Mouse (Mus musculus) G1E-ER4 (cell line): ENCODE measurements around the gene Slc35e3. TPM values are rescaled to one million over a fixed set of nuclear protein-coding genes. Genes with fewer than 3 reads are reported as not detected.

Source experiments
- GATA1 ChIP-seq: IDR thresholded peaks from one replicate; pipeline ENCODE4 v1.8.0; 2012; ENCODE audit warnings: low read length, inconsistent platforms
- polyA plus RNA-seq: library from polyadenylated mRNA; stranded (reverse); fragments of >175 nt; gene quantifications from 2 replicates; pipeline ENCODE4 v1.2.3, GENCODE M21; 2012

Gene Slc35e3
- polyA plus RNA-seq, 1 experiment: 0.95 TPM

GRCm38 (mm10) chr10:117759844-117760630, 13.9 kb upstream of the Slc35e3 start:
- TF ChIP-seq GATA1: no peak

DNA sequence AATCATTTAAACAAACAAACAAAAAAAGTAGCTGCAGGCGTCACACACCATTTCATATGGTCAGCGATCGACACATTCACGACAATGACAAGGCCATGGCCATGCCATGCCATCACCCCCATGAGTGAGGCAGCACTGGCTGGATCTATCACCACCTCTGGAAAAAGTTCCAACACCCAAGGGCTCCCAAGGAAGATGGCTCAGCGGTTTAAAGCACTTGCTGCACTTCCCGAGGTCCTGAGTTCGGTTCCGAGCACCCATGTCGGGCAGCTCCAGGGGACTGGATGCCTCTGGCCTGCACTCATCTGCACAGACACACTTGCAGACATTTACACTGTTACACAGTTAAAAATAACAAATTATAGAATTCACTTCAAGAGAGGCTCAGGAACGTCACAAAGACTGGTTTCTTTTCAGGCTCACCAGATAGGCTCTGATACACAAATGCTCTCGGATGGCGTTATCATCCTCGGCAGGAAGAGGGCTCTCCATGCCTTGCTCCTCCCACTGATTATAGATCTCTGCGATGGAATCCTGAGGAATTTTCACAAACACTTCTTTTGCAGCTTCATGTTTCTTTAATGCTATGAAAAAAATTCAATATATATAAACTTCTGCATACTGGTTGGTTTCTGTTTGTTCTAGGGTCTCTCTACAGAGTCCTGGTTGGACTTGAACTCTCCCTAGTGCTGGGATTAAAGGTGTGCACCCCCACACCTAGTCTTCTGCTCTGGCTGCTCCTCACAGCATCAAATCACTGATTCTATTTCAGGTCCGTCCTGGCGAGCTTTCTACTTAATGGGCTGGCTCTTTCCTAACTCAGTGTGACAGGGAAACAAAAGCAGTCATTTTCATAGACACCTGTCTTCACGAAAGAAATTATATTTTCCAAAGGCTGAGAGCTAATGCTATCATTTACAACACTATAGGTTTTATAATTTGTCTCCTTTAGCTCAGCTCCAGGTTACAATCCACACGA, 12.9 kb upstream of the Slc35e3 start:
- TF ChIP-seq GATA1: no peak

GRCm38 (mm10) chr10:117757796-117758342, 11.7 kb upstream of the Slc35e3 start:
- TF ChIP-seq GATA1: no peak

DNA sequence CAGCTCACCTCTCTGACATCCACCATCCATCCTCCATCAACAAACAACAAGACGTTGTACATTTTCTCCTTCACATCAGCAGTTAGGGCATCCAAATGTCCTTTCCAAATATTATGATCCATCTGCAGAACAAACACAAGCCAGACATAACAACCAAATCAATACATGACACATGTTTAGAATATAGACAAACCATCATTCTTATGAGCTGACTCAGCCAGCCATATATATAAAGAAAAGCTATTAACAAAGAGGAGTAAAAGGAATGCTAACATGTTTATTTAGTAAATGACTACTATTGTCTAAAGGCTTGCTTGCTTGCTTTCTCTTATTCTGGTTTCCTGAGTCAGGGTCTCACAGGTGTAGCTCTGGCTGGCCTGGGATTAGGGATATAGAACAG, 11.1 kb upstream of the Slc35e3 start:
- TF ChIP-seq GATA1: no peak

- TF ChIP-seq GATA1: no peak
These were observed 10.6 kb upstream of the Slc35e3 start for GRCm38 (mm10) chr10:117756784-117757183.

DNA sequence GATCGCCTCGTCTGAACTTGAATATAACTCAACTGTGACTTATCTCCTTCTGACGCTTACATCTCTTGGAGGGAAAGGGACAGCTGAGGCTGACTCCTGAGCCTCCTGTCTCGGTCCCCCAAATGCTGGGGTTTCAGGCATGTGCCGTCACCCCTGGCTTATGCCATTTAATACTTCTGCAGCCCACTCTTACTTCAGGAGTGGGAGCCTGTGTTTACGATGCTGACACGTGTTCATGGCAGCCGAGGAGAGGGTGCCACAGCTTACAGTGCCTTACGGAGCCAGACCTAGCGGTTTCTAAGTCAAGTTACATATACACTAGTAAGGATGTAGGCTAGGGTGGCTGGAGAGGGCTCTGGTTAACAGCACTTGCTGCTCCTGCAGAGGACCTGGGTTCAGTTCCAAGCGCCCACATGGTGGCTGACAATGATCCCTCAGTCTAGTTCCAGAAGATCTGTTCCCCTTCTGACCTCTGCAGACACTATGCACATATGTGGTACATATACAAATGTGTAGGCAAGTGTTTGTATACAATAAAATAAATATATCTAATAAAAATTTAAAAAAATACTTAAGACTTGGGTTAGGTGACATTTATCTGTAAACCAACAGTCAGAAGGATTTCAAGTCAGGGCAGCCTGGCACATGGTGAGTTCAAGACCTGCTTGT, 9.8 kb upstream of the Slc35e3 start:
- no peak for TF ChIP-seq GATA1

DNA sequence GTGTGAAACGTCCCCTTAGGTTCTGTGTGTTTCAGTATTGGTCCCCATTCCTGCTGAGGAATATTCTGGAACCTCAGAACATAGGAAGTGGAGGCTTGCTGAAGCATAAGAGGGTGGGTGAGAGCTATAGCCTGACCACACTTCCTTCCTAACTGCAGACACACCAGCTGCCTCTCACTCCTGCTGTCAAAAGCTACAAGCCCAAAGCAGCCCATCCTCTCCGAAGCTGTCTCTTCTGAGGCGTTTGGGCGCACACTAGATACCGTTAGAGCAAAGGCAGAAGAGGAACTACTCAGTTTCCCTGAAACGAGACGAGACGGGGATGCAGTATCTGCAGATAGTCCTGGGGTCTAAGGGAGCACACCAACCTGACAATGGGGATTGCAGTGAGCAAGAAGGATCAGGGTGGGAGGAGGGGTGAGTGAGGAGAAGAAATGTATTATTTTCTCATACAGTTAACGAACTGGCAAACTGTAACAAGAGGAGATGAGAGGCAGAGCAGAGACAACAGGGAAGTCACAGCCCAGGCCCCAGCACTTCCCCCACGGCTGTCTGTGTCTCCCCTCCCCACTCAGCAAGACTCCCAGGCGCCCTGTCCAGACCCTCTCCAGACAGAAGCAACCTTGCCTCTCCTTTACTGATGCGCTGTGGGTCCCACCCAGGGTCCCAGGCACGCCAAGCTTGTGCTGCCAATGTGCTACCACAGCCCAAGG, 9.1 kb upstream of the Slc35e3 start:
- TF ChIP-seq GATA1: no peak

GRCm38 (mm10) chr10:117754609-117754940, 8.4 kb upstream of the Slc35e3 start:
- no peak for TF ChIP-seq GATA1

- no peak for TF ChIP-seq GATA1
These were observed 7.8 kb upstream of the Slc35e3 start for GRCm38 (mm10) chr10:117753711-117754608.

DNA sequence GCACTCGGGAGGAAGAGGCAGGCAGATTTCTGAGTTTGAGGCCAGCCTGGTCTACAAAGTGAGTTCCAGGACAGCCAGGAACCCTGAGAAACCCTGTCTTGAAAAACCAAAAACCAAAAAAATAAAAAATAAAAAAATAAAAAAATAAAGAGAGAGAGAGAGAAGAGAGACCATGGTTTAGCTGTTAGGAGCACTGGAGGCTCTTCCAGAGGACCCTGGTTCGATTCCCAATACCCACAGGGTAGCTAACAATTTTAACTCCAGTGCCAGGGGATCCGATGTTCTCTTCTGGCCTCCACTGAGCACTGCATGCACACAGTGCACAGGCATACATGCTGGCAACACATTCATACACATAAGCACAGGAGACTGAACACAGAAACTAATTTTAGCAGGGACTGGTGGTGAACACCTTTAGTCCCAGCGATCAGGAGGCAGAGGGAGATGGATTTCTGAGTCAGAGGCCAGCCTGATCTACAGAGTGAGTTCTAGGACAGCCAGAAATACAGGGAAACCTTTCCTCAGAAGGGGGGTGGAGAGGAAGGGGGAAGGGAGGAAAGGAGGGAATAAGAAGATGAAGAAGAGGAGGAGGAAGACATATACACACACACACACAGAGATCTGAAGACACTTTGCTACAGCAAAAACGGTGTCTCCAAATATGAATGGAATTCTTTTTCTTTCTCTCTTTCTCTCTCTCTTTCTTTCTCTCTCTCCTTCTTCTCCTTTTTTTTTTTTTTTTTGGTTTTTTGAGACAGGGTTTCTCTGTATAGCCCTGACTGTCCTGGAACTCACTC, 6.9 kb upstream of the Slc35e3 start:
- no peak for TF ChIP-seq GATA1

DNA sequence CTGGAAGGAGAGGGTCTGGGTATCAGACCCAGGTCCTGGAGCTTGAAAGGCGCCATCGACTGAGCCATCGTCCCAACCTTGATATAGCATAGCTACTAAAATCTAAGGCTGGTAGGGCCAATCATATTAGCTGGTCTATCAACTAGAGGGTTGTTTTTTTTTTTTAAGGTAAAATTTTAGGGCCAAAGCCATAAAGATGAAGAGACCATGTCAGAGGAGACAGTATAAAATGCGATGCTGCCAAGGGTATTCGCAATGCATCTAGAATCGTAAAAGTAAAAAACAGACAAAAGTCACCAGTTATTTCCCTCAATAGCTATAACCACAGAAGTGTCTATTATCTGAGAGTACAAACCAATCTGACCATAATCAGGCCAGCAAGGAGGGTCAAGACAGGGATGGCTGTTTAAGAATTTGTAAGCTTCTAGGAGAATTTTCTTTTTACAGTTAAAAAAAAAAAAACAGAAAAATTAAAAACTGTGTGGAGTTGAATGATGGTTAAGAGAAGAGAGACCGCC, 6.2 kb upstream of the Slc35e3 start:
- no peak for TF ChIP-seq GATA1

- no peak for TF ChIP-seq GATA1
These were observed 5.6 kb upstream of the Slc35e3 start for GRCm38 (mm10) chr10:117751744-117752143.

GRCm38 (mm10) chr10:117751282-117751610, 5.1 kb upstream of the Slc35e3 start:
- TF ChIP-seq GATA1: no peak
